Mouse (Mus musculus) olfactory bulb, adult 2 months (tissue): ENCODE measurements around the gene Gm21964. TPM values are rescaled to one million over a fixed set of nuclear protein-coding genes. Genes with fewer than 3 reads are reported as not detected.

Source experiments
- H3K27ac ChIP-seq: fragments of 200-500 bp; 2 replicates; pipeline ENCODE4 v1.5.1; 2012; ENCODE audit warnings: low read depth, low read length; ENCODE audit not compliant: insufficient read depth
- H3K4me1 ChIP-seq: fragments of 200-500 bp; 2 replicates; pipeline ENCODE4 v1.6.1; 2012; ENCODE audit warnings: low read length; ENCODE audit not compliant: control insufficient read depth, insufficient read depth
- H3K4me3 ChIP-seq: fragments of 200-500 bp; 2 replicates; pipeline ENCODE4 v1.5.1; 2012; ENCODE audit warnings: mild to moderate bottlenecking, low read depth, low read length, moderate library complexity; ENCODE audit not compliant: insufficient read depth
- CTCF ChIP-seq: fragments of 200-500 bp; IDR thresholded peaks from 2 replicates; pipeline ENCODE4 v1.5.1; 2012; ENCODE audit warnings: low read depth, mild to moderate bottlenecking, low read length, moderate library complexity; ENCODE audit not compliant: insufficient read depth
- POLR2A ChIP-seq: fragments of 200-500 bp; IDR thresholded peaks from 2 replicates; pipeline ENCODE4 v1.6.1; 2012; ENCODE audit warnings: mild to moderate bottlenecking, low read depth, low read length, moderate library complexity; ENCODE audit not compliant: insufficient read depth
- WGBS: fragments of 180-500 bp; shearing (Covaris S2); methylation state at CpG from one replicate; pipeline ENCODE4 v1.1.7; 2018; 5-methylcytosine and 5-hydroxymethylcytosine counted together
- polyA plus RNA-seq: library from polyadenylated mRNA; stranded (reverse); fragments of >200 nt; gene quantifications from 2 replicates; pipeline ENCODE4 v1.2.4, GENCODE M21; 2012; ENCODE audit warnings: low replicate concordance; ENCODE audit not compliant: missing spikeins, insufficient read depth, insufficient read length

The Gm21964 gene
- polyA plus RNA-seq, 1 experiment: not detected

- 6% methylated on average over 54 of the region's 54 CpGs for WGBS
These were observed 21.5 kb upstream of the Gm21964 start, which contains the start of gene Zfp612 for GRCm38 (mm10) chr8:110079282-110080221. TSS of gene Zfp612 (plus strand) at chr8:110079746.

GRCm38 (mm10) chr8:110082416-110083105 is 18.4 kb upstream of the Gm21964 start:
- Histone ChIP-seq H3K4me1 (peaks cover 18% of the 10 kb centered on the region), H3K4me3 (no peak overlapping the region), H3K27ac (no peak overlapping the region)
- 74% methylated on average over 11 of the region's 11 CpGs for WGBS
- TF ChIP-seq CTCF (no peak), POLR2A (no peak)

More at GRCm38 (mm10) chr8:110079282-110080221, 21.5 kb upstream of the Gm21964 start, which contains the start of gene Zfp612:
- peak within 1 kb of the TSS; percentile 80 for H3K4me3 ChIP-seq
- 0 out of 2 replicates have a peak within 1 kb of the TSS, but pooled peaks have one; percentile 38 for H3K27ac ChIP-seq
- 0 out of 2 replicates have a peak, but pooled peaks have one; percentile 55 for TF ChIP-seq POLR2A
- TF ChIP-seq CTCF: no peak
- peaks cover 18% of the 10 kb centered on the region for H3K4me1 ChIP-seq

- WGBS: 33% methylated on average over 1 of the region's 1 CpGs
- TF ChIP-seq CTCF: no peak
- no peak for TF ChIP-seq POLR2A
- Histone ChIP-seq H3K27ac (no peak overlapping the region), H3K4me3 (no peak overlapping the region), H3K4me1 (no peaks in the 10 kb centered on the region)
These were observed 9.1 kb upstream of the Gm21964 start for GRCm38 (mm10) chr8:110091869-110092268.

GRCm38 (mm10) chr8:110101676-110102075 is 669 bp downstream of the Gm21964 start:
- no peak for TF ChIP-seq CTCF
- TF ChIP-seq POLR2A: no peak
- H3K4me1 ChIP-seq: no peaks in the 10 kb centered on the region
- 91% methylated on average over 15 of the region's 15 CpGs for WGBS

GRCm38 (mm10) chr8:110102653-110103052 is 1.6 kb downstream of the Gm21964 start, which contains the start of gene Gm17720:
TSS of gene Gm17720 (minus strand) at chr8:110102753.
- TF ChIP-seq CTCF: no peak
- TF ChIP-seq POLR2A: no peak
- H3K4me1 ChIP-seq: no peaks in the 10 kb centered on the region
- no peak within 1 kb of the TSS for H3K27ac ChIP-seq
- 93% methylated on average over 3 of the region's 3 CpGs for WGBS
- no peak within 1 kb of the TSS for H3K4me3 ChIP-seq

More at GRCm38 (mm10) chr8:110101676-110102075, 669 bp downstream of the Gm21964 start:
- Histone ChIP-seq H3K27ac (no peak overlapping the region), H3K4me3 (no peak overlapping the region)

GRCm38 (mm10) chr8:110119715-110120114 is 18.7 kb downstream of the Gm21964 start:
- 45% methylated on average over 6 of the region's 6 CpGs for WGBS
- TF ChIP-seq CTCF (peak; percentile 24; the same call in 1 of the 2 replicates), POLR2A (no peak)
- Histone ChIP-seq H3K27ac (no peak overlapping the region), H3K4me3 (no peak overlapping the region), H3K4me1 (no peaks in the 10 kb centered on the region)

GRCm38 (mm10) chr8:110130537-110130936 is 29.5 kb downstream of the Gm21964 start:
- WGBS: 17% methylated on average over 13 of the region's 13 CpGs
- peak; percentile 80 for TF ChIP-seq CTCF
- no peak for TF ChIP-seq POLR2A
- H3K4me3 ChIP-seq: peak overlapping the region; percentile 27; the same call in 1 of the 2 replicates
- H3K4me1 ChIP-seq: no peaks in the 10 kb centered on the region
- H3K27ac ChIP-seq: no peak overlapping the region

- Histone ChIP-seq H3K4me3 (no peak overlapping the region), H3K4me1 (no peaks in the 10 kb centered on the region), H3K27ac (no peak overlapping the region)
- WGBS: 82% methylated on average over 8 of the region's 8 CpGs
- no peak for TF ChIP-seq POLR2A
These were observed 33.2 kb downstream of the Gm21964 start for GRCm38 (mm10) chr8:110134236-110134635.
